Mouse (Mus musculus) bone marrow, adult 2 months (tissue): ENCODE measurements at regions not wholly inside any gene's neighbourhood (a gene's known extent, or its start where the extent isn't known, plus 50 kb on each side); places are given as distances from the start of the nearest gene placed in this dataset.
A peak's percentile ranks its signal among the peaks of the same experiment; 100 is the strongest.

Experiments
- H3K27ac ChIP-seq: fragments of 200-500 bp; 2 replicates; pipeline ENCODE4 v1.5.1; 2012; ENCODE audit warnings: low read depth, mild to moderate bottlenecking, control low read depth, inconsistent platforms, low read length; ENCODE audit not compliant: control insufficient read depth, poor library complexity, insufficient read depth
- H3K4me1 ChIP-seq: fragments of 200-500 bp; 2 replicates; pipeline ENCODE4 v1.6.1; 2011; ENCODE audit warnings: low read length; ENCODE audit not compliant: control insufficient read depth, insufficient read depth
- H3K4me3 ChIP-seq: fragments of 200-500 bp; replicated peaks from 2 replicates; pipeline ENCODE3; 2011; ENCODE audit warnings: mild to moderate bottlenecking, low read depth, low read length, control low read depth; ENCODE audit not compliant: control insufficient read depth
- CTCF ChIP-seq: fragments of 200-500 bp; IDR thresholded peaks from 2 replicates; pipeline ENCODE4 v1.5.1; 2011; ENCODE audit warnings: low read length, control low read depth; ENCODE audit not compliant: control insufficient read depth, insufficient read depth
- POLR2A ChIP-seq: fragments of 200-500 bp; IDR thresholded peaks from 2 replicates; pipeline ENCODE4 v1.6.1; 2011; ENCODE audit warnings: low read depth, mild to moderate bottlenecking, control low read depth, low read length, borderline replicate concordance; ENCODE audit not compliant: control insufficient read depth
- WGBS: fragments of 180-500 bp; shearing (Covaris S2); methylation state at CpG from one replicate; pipeline ENCODE4 v1.1.7; 2018; 5-methylcytosine and 5-hydroxymethylcytosine counted together

DNA sequence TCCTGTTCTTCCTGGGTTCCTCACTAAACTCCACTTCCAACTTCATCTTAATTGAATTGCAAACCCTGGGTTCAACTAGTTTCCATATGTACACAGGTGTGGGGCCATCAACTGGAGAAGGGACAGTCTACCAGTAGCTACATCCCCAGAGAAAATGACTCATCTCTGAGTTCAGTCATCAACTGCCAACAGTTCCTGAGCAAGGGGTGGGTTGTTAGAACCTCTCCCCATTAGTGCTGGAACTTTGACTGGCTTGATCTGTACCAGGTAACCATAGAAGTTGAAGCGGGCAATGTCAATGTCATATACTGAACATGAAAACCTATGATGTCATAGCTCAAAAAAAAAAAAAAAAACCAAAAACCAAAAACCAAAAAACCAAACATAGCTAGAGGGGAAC is 69.8 kb downstream of the Gm21750 start:
- whole genome bisulfite sequencing = 83% methylated on average over 1 of the region's 1 CpGs
- H3K27ac ChIP-seq = no peak overlapping the region
- no peaks in the 10 kb centered on the region for H3K4me1 ChIP-seq
- TF ChIP-seq POLR2A (no peak), CTCF (no peak)
- no peak overlapping the region for H3K4me3 ChIP-seq

DNA sequence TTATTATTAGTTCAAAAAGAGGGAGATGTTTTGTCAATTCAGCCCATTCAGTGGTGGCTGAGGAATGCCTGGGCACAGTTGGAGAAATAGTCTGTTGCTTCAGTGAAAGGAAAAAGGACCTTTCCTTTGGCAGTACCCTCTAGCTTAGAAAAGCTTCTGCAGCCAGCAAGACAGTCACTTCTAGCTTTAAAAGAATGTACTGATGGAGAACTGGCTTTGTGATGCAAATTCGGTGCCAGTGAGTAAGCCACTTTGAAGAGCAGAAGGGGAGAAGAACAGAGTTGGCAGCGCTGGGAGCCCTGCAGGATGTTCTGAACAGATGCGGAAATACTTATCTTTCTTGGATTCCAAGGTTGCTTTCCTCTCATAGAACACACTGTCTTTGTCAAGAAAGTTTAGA is 71.1 kb downstream of the Gm21750 start:
- TF ChIP-seq POLR2A (no peak), CTCF (no peak)
- no peak overlapping the region for H3K4me3 ChIP-seq
- H3K4me1 ChIP-seq = no peaks in the 10 kb centered on the region
- H3K27ac ChIP-seq = no peak overlapping the region
- 82% methylated on average over 3 of the region's 3 CpGs for WGBS

DNA sequence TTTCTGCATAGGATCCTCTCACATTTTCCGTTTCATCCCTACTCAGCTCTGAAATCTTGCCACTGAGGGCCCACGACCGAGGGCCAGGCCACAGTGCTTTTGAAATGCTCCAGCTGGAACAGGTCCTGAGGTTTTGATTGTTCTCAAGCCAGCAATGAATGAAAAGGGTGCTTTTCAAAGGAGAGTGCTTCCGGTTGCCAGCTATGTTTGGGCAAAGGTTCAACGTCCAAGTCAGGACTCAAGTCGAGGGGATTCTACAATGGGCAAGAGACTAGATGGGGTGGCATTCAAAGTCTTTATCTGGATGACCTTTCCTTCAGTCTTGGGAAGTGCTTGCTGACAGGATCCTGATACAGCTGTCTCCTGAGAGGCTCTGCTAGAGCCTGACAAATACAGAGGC is 89.8 kb downstream of the Gm21750 start:
- Histone ChIP-seq H3K4me1 (no peaks in the 10 kb centered on the region), H3K4me3 (no peak overlapping the region), H3K27ac (no peak overlapping the region)
- TF ChIP-seq POLR2A (no peak), CTCF (no peak)
- 83% methylated on average over 6 of the region's 6 CpGs for WGBS

DNA sequence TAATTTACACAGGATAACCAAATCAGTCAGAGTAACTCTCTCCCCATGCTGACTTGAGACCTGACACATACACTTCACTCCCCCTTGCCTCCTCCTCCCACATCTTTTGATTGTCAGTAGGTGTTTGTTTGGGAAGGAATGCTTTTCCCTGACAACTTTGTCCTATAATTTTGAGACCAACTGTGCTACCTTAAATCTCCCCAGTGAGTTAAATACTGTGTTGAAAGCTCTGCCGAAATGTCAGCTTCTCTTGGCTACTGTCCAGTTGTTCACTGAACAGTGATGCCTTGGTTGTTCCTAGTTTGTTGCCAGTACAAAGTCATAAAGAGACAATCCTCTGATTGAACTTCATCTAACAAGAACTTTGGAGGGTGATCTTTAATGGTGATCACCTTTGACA is 99.0 kb downstream of the Gm21750 start:
- Histone ChIP-seq H3K4me1 (no peaks in the 10 kb centered on the region), H3K27ac (no peak overlapping the region), H3K4me3 (no peak overlapping the region)
- TF ChIP-seq POLR2A (no peak), CTCF (no peak)
- WGBS = 47% methylated on average over 1 of the region's 1 CpGs

DNA sequence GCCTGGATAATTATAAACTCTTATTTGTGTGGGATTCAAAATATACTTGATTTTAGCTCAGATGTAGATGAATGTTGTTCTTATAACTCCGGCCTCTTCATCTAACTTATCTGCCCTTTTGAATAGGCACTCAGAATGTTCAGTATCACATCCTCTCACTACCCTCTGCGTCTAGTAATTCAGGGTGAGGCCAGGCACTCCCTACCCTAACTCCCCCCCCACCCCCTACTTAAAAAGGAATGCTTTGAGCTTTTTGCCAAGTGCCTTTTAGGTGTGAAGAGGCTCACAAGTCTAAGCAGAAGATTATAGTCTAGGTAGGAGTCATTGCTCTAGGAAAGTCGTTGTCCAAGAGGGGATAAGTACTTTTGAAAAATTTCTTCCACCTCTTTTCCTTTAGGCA is 111.9 kb downstream of the Gm21750 start:
- Histone ChIP-seq H3K27ac (no peak overlapping the region), H3K4me3 (no peak overlapping the region), H3K4me1 (no peaks in the 10 kb centered on the region)
- WGBS = 66% methylated on average over 3 of the region's 3 CpGs
- TF ChIP-seq POLR2A = no peak
- no peak for TF ChIP-seq CTCF

DNA sequence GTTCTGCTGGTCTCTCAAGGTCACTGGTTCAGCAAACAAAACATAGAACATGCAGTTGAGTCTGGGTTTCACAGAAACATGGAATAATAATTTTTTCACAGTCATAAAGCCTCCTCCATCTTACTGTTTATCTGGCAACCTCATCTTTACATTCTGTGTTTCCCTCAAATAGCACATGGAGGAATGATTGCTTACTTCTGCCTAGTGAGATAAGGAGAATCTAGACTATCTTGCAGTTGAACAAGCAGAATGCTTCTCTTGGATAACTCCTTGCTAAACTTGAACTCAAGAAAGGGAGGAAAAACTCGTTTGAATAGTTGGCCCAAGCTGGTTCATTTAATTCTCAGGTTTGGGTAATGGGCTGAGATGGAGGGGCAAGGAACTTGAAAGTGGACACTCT is 112.8 kb downstream of the Gm21750 start:
- H3K4me3 ChIP-seq = no peak overlapping the region
- no peaks in the 10 kb centered on the region for H3K4me1 ChIP-seq
- 4% methylated on average over 1 of the region's 1 CpGs for WGBS
- no peak overlapping the region for H3K27ac ChIP-seq
- no peak for TF ChIP-seq CTCF
- no peak for TF ChIP-seq POLR2A

DNA sequence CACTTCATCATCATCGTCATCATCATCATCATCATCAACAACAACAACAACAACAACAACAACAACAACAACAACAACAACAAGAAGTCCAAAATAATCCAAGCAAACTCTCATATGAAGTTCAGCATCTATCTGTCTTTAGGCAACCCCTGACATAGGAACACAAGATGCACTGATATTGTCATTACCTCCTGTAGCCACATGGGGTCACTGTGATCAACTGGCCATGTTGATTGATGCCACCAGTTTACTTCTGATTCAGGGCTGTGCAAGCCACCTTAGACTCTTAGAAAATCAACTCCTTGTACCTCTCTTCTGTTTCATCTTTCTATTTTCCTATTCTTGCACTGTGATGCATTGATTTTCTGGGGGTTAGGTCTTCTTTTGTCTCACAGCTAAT is 115.0 kb downstream of the Gm21750 start:
- Histone ChIP-seq H3K27ac (no peak overlapping the region), H3K4me1 (no peaks in the 10 kb centered on the region), H3K4me3 (no peak overlapping the region)
- TF ChIP-seq CTCF (0 out of 2 replicates have a peak, but pooled peaks have one; percentile 26), POLR2A (no peak)
- WGBS = 15% methylated on average over 1 of the region's 1 CpGs

DNA sequence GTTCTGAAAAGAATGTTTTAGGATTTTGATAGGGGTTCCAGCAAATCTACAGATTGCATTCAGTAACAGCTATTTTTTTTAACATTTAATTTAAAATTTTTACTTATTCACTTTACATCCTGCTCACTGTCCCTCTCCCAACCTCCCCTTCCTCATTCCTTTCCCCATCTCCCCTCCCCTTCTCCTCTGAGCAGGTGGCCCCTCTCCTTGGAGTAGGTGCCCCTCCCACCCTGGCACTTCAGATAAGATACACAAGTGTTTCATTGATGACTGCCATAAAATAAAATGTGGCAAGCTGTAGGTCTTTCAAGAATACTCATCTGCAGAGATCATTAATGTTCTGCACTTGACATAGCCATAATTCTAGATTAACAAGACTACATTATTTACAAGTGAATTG is 146.1 kb downstream of the Gm21750 start:
- TF ChIP-seq CTCF = no peak
- no peak for TF ChIP-seq POLR2A
- Histone ChIP-seq H3K4me1 (no peaks in the 10 kb centered on the region), H3K27ac (no peak overlapping the region), H3K4me3 (no peak overlapping the region)

DNA sequence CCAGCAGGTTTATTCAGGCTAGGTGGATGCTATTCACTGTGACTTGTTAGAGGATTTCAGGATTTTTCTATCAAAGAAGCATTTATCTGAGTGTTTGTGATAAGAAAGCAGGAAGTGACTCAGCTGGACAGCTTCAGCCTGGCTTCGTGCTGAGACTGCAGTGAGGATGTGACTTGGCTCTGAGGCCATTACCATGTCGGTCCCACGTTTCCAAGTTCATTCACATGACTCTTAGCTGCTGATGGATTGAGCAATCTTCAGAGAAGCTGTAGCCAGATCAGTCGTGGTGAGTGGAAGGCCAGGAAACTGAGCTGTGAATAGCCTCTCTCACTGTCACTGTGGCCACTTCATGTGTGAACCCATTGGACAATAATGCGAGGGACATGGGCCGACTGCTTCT is 177.9 kb downstream of the Gm21750 start:
- Histone ChIP-seq H3K4me1 (no peaks in the 10 kb centered on the region), H3K4me3 (no peak overlapping the region), H3K27ac (no peak overlapping the region)
- TF ChIP-seq CTCF (no peak), POLR2A (no peak)
- WGBS = 33% methylated on average over 6 of the region's 6 CpGs

DNA sequence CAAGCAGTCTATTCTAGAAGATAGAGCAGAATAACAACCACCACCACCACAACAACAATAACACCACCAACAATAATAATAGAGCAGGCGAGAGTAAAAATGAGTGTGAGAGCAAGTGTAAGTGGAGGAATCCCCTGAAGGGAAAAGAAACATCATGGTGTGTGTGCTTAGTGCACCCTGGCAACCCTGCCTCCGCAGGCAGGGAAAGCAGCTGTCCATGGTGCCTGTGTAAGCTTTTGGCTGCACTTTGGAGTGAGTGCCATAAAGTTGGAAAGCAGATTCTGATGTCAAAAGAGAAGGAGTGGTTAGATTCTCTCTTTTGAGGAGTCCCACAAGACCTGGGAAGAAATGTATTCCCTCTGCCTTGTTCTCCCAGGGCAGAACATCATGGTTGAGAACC is 200.8 kb downstream of the Gm21750 start:
- Histone ChIP-seq H3K27ac (no peak overlapping the region), H3K4me3 (no peak overlapping the region), H3K4me1 (no peaks in the 10 kb centered on the region)
- WGBS = 46% methylated on average over 2 of the region's 2 CpGs
- TF ChIP-seq POLR2A (no peak), CTCF (no peak)
